Mouse (Mus musculus) embryonic facial prominence, embryonic 12.5 days (tissue): ENCODE data around the gene Rxfp1. TPM values are rescaled to one million over a fixed set of nuclear protein-coding genes. Genes with fewer than 3 reads are reported as not detected.
"Not testable (repeated sequence)": the region's sequence is repeated elsewhere in the genome, so short reads cannot be mapped to it uniquely, and the experiment has no call there.

Source experiments
- ATAC-seq: fragments of 200-750 bp; cut with Nextera tagmentation; 2 replicates; pipeline ENCODE4 v1.8.0; 2017; ENCODE audit not compliant: insufficient number of reproducible peaks, insufficient read depth, low FRiP score, low TSS enrichment
- H3K27ac ChIP-seq: fragments of 300-500 bp; sonication (generic); 2 replicates; pipeline ENCODE4 v1.5.1; 2016; ENCODE audit warnings: mild to moderate bottlenecking
- H3K27me3 ChIP-seq: fragments of 300-500 bp; sonication (generic); 2 replicates; pipeline ENCODE4 v1.6.1; 2016; ENCODE audit warnings: mild to moderate bottlenecking, moderate library complexity
- H3K36me3 ChIP-seq: fragments of 300-500 bp; sonication (generic); 2 replicates; pipeline ENCODE4 v1.6.1; 2016; ENCODE audit warnings: mild to moderate bottlenecking
- H3K4me1 ChIP-seq: fragments of 300-500 bp; sonication (generic); 2 replicates; pipeline ENCODE4 v1.6.1; 2016
- H3K4me2 ChIP-seq: fragments of 300-500 bp; sonication (generic); replicated peaks from 2 replicates; pipeline ENCODE4 v1.6.1; 2016; ENCODE audit warnings: mild to moderate bottlenecking, moderate library complexity
- H3K4me3 ChIP-seq: fragments of 300-500 bp; sonication (generic); 2 replicates; pipeline ENCODE4 v1.5.1; 2016; ENCODE audit warnings: mild to moderate bottlenecking
- H3K9ac ChIP-seq: fragments of 300-500 bp; sonication (generic); 2 replicates; pipeline ENCODE4 v1.6.1; 2016; ENCODE audit warnings: mild to moderate bottlenecking, moderate library complexity
- H3K9me3 ChIP-seq: fragments of 300-500 bp; sonication (generic); 2 replicates; pipeline ENCODE4 v1.6.1; 2016; ENCODE audit warnings: mild to moderate bottlenecking, moderate library complexity
- WGBS: fragments of 180-500 bp; shearing (Covaris S2); methylation state at CpG from one replicate; pipeline ENCODE4 v1.1.7; 2016; 5-methylcytosine and 5-hydroxymethylcytosine counted together
- polyA plus RNA-seq: library from polyadenylated mRNA; unstranded; fragments of >200 nt; fragmentation: Nextera tagmentation; extraction: Ambion mirVana; gene quantifications from 2 replicates; pipeline ENCODE4 v1.2.1, GENCODE M21; 2016

Rxfp1 gene
- polyA plus RNA-seq, 1 experiment from 2014 or later: 0.67 TPM

DNA sequence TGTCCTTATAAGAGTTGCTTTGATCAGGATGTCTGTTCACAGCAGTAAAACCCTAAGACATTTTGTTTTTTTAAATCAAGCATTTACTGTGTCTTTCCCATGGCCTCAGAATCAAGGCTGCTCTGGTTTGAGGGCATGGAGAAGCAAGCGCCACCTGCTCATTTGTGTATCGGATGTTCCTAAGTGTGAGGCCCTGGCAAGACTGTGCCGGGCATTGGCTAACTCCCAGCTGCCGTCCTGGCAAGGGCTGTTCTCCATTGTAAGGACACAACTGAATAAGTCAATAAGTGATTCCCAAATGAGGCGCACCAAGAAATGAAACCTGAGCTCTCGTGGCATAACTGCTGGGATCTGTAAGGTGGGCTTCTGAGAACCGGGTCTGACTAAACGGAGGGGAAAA lies 31.2 kb downstream of the Rxfp1 start:
- Histone ChIP-seq H3K9ac (no peak overlapping the region), H3K4me3 (no peak overlapping the region), H3K27me3 (no peaks in the 10 kb centered on the region), H3K9me3 (no peaks in the 10 kb centered on the region), H3K27ac (no peak overlapping the region), H3K36me3 (no peaks in the 10 kb centered on the region), H3K4me2 (no peak overlapping the region), H3K4me1 (no peaks in the 10 kb centered on the region)
- WGBS: 83% methylated on average over 8 of the region's 8 CpGs
- no peak for ATAC-seq

DNA sequence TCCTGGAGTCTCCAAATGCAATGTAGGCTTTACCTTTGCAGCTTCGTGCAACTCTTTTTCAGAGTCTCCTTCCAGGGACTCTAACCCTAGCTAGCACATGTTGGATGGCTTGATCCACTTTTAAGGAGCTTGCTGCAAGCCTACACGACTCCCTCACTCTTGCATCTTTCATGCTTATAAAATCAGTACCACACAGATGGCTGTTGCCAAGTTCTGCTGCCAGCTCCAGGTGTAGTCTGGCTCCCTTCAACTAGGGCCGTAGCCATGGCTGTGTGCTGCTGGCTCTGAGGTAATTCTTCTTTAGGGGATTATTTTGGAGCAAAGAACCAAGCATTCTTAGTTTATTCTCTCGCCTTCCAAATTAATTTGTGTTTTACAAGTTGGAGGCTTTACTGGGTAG lies 34.5 kb downstream of the Rxfp1 start:
- H3K4me2 ChIP-seq: no peak overlapping the region
- H3K9ac ChIP-seq: no peak overlapping the region
- H3K9me3 ChIP-seq: no peaks in the 10 kb centered on the region
- H3K27me3 ChIP-seq: no peaks in the 10 kb centered on the region
- ATAC-seq: no peak
- no peak overlapping the region for H3K27ac ChIP-seq
- no peaks in the 10 kb centered on the region for H3K36me3 ChIP-seq
- H3K4me3 ChIP-seq: no peak overlapping the region
- H3K4me1 ChIP-seq: no peaks in the 10 kb centered on the region
- WGBS: 89% methylated on average over 4 of the region's 4 CpGs

DNA sequence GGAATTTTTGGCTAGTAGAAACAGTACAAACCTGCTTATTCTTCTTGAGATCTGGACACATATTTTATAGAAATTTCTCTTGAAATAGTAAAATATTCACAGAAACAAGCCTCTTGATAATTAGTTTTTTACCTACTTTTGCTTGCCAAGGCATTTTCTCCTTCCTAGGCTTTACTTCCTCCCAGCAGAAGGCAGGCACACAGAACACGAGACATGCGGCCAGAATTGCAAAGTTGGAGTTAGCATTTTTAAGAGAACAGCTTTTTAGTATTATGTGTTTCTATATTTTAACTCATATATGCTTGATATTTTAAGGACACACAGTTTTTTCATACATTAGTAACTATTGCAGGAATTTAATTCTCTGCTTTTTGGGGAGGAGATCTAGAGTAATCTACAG lies 45.7 kb downstream of the Rxfp1 start:
- no peak overlapping the region for H3K9ac ChIP-seq
- WGBS: 93% methylated on average over 2 of the region's 2 CpGs

DNA sequence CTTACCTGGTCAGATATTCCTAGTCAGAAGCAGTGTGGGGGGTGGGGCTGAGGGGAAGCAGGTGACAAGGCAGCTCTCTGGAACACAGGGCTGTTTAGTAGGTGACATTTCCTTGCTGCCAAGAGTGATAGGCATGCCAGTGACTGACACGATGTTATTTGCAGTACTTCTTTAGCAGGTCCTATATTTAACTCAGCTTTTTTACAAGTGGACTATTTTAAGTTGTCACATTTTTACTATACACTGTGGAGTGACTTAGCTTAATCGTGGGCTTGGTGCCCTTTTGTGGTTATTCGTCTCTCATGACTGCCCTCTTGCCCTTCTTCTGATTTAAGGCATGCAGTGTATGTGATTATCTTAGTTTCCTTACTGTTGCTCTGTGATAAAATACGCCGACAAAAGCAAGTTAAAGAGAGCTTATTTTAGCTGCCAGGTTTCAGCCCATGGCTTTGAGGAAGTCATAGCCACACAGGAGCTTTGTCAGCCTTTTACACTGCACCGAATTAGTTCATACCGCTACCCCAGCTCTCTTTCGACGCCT lies 47.5 kb downstream of the Rxfp1 start:
- WGBS: 84% methylated on average over 9 of the region's 9 CpGs
- Histone ChIP-seq H3K4me1 (no peaks in the 10 kb centered on the region), H3K4me3 (no peak overlapping the region), H3K36me3 (no peaks in the 10 kb centered on the region), H3K27ac (no peak overlapping the region), H3K9me3 (no peaks in the 10 kb centered on the region), H3K4me2 (no peak overlapping the region), H3K27me3 (no peaks in the 10 kb centered on the region), H3K9ac (no peak overlapping the region)
- no peak for ATAC-seq

More for the DNA sequence above, 45.7 kb downstream of the Rxfp1 start:
- Histone ChIP-seq H3K27ac (no peak overlapping the region), H3K9me3 (no peaks in the 10 kb centered on the region), H3K4me2 (no peak overlapping the region), H3K4me1 (no peaks in the 10 kb centered on the region), H3K4me3 (no peak overlapping the region), H3K27me3 (no peaks in the 10 kb centered on the region), H3K36me3 (no peaks in the 10 kb centered on the region)
- no peak for ATAC-seq

DNA sequence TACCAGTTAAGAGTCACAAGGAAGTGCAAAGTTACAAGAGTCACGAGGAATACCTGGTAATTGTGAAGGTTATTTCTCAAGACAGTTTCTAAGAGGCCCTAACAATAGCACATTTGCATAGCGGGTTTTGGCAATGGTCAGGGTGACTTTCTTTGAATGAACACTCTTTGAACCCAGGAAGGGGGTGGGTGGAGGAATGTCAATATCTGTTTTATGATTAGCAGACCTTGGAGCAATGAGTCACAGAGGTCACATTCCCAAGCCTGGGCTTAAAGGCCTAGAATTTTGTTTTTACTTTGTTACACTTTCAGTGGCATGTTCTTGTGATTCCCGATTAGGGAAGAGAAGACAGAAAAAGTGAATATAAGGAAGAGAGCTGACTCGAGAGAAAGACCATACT lies 49.6 kb downstream of the Rxfp1 start:
- WGBS: 77% methylated on average over 4 of the region's 4 CpGs
- H3K36me3 ChIP-seq, H3K4me3 ChIP-seq, H3K4me2 ChIP-seq, ATAC-seq, H3K9me3 ChIP-seq, H3K27me3 ChIP-seq, H3K27ac ChIP-seq, H3K9ac ChIP-seq, H3K4me1 ChIP-seq: not testable (repeated sequence)

DNA sequence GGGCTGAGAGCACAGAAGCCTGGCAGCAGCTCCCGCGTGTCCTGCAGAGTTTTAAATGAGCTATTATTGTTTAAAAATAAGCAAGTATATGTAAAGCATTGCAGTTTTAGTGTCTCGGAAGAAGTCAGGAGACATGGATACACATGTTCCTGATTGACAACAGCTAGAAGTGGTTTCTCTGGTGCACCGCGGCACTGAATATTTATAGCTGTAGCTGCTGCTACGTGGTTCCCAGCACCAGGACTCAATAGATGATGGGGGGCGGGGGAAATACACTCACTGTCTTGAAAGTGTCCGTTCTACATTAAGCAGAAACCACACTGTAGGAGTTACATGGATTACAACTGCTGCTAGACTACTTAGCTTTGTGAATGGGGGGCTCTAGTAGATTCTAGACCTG lies 54.2 kb downstream of the Rxfp1 start:
- no peak for ATAC-seq
- no peaks in the 10 kb centered on the region for H3K27me3 ChIP-seq
- H3K36me3 ChIP-seq: no peaks in the 10 kb centered on the region
- H3K4me1 ChIP-seq: no peaks in the 10 kb centered on the region
- no peak overlapping the region for H3K4me2 ChIP-seq
- no peak overlapping the region for H3K4me3 ChIP-seq
- no peak overlapping the region for H3K27ac ChIP-seq
- H3K9me3 ChIP-seq: no peaks in the 10 kb centered on the region
- 77% methylated on average over 8 of the region's 8 CpGs for WGBS
- no peak overlapping the region for H3K9ac ChIP-seq

DNA sequence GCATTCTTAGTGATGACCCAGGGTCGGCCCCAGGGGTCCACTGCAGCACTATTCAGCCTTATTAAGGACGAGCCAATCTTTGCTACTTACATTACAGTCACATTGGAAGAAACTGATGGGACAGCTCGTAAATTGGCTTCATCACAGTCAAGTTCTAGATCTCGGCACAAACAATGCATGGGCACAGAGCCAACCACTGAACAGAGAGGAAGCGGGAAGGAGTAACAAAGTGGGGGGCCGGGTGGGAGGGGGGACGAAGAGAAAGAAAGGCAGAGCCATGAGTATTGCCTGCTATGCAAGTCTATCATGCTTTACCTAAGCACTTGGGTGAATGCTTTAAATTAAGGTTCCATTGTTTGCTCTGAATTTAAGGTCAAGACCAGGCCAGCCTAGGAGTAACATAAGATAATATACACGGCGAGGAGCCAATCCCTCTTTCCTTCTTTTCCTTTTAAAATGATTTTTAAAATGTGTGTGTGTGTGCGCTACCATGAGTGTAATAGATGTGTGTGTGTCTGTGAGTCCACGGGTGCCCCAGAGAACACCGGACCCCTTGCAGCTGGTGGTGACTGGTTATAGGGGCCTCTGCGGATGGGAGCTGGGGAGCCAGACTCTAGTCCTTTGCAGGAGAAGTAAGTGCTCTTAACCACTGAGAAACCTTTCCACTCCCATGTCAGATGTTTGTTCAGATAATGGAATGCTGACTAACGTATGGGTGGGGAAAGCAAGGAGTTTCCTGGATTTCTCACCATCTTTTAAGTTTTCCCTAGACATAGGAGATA lies 55.1 kb downstream of the Rxfp1 start:
- Histone ChIP-seq H3K4me3 (no peak overlapping the region), H3K9me3 (no peaks in the 10 kb centered on the region), H3K4me2 (no peak overlapping the region), H3K9ac (no peak overlapping the region), H3K36me3 (no peaks in the 10 kb centered on the region), H3K27ac (no peak overlapping the region), H3K4me1 (no peaks in the 10 kb centered on the region), H3K27me3 (no peaks in the 10 kb centered on the region)
- no peak for ATAC-seq
- 66% methylated on average over 14 of the region's 14 CpGs for WGBS

DNA sequence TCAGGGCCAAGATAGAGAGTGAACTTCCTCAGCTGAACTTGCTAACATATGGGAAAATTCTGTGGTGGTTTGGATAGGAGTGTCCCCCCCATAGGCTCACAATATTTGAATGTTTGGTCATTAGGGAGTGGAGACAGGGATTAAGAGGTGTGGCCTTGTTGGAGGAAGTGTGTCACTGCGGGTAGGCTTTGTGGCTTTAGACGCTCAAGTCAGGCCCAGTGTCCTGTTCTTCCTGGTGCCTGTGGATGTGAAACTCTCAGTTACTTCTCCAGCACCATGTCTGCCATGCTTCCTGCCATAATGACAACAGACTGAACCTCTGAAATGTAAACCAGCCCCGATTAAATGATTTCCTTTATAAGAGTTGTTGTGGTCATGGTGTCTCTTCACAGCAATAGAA lies 61.3 kb downstream of the Rxfp1 start:
- Histone ChIP-seq H3K9ac (no peak overlapping the region), H3K9me3 (no peaks in the 10 kb centered on the region), H3K27ac (no peak overlapping the region), H3K27me3 (no peaks in the 10 kb centered on the region), H3K36me3 (no peaks in the 10 kb centered on the region), H3K4me2 (no peak overlapping the region), H3K4me1 (no peaks in the 10 kb centered on the region), H3K4me3 (no peak overlapping the region)
- ATAC-seq: no peak
- WGBS: 88% methylated on average over 3 of the region's 3 CpGs

DNA sequence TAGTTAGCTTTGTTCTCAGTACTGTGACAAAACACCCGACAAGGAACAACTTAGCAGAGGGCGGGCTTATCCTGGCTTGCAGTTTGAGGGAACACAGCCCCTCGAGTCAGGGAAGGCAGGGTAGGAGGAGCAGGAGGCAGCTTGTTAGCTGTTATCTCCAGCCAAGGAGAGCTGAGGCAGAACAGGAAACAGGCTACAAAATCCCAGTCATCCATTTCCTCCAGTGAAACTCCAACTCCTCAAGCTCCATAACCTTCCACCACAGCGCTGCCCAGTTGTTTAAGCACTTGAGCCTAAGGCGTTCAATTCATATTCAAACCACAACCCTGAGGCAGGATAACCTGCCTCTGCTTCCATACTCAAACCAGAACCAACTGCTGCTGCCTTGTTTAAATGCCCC lies 63.0 kb downstream of the Rxfp1 start:
- no peak overlapping the region for H3K27ac ChIP-seq
- ATAC-seq: no peak
- no peaks in the 10 kb centered on the region for H3K36me3 ChIP-seq
- H3K4me2 ChIP-seq: no peak overlapping the region
- WGBS: 82% methylated on average over 5 of the region's 5 CpGs
- no peaks in the 10 kb centered on the region for H3K27me3 ChIP-seq
- H3K4me3 ChIP-seq: no peak overlapping the region
- H3K4me1 ChIP-seq: no peaks in the 10 kb centered on the region
- H3K9me3 ChIP-seq: no peaks in the 10 kb centered on the region
- H3K9ac ChIP-seq: no peak overlapping the region

DNA sequence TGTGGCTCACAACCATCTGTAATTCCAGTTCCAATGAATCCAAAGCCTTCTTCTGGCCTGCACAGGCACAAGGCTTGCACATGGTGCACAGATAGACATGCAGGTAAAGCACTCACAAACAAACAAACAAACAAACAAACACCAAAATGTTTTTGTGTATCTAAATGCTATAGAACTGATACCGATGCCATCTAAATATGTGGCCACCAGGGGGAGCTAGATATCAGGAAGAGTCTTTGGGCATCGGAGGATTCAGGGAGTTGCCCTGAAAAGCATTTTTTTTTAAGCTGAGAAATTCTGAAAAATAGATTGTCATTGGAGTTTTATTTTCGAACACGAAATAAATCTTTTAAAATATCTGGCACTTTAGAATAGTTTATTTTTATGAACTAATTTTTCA lies 64.6 kb downstream of the Rxfp1 start:
- no peak overlapping the region for H3K9ac ChIP-seq
- H3K9me3 ChIP-seq: no peaks in the 10 kb centered on the region
- H3K4me1 ChIP-seq: no peaks in the 10 kb centered on the region
- H3K27ac ChIP-seq: no peak overlapping the region
- H3K4me3 ChIP-seq: no peak overlapping the region
- no peak for ATAC-seq
- WGBS: 14% methylated on average over 4 of the region's 4 CpGs
- H3K27me3 ChIP-seq: no peaks in the 10 kb centered on the region
- no peaks in the 10 kb centered on the region for H3K36me3 ChIP-seq
- no peak overlapping the region for H3K4me2 ChIP-seq

DNA sequence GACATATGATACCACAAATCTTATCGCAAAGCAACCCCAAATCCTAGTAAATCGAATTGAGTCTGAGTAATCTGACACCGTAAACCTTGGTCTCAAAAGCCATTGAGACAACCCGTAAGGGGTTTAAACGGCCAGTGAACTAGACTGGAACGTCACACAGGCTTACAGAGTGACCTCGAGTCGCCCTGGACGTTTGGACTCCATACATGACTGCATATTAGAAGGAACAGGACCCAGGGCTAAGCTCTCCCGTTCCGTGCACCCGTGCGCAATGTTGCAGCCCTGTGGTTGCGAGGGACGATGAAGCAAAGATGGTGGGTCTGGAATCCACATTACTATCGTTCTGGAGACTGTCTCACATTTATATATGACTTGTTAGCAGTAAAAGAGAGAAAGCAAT lies 65.5 kb downstream of the Rxfp1 start:
- WGBS: 59% methylated on average over 16 of the region's 16 CpGs
- ATAC-seq: no peak
- no peak overlapping the region for H3K27ac ChIP-seq

DNA sequence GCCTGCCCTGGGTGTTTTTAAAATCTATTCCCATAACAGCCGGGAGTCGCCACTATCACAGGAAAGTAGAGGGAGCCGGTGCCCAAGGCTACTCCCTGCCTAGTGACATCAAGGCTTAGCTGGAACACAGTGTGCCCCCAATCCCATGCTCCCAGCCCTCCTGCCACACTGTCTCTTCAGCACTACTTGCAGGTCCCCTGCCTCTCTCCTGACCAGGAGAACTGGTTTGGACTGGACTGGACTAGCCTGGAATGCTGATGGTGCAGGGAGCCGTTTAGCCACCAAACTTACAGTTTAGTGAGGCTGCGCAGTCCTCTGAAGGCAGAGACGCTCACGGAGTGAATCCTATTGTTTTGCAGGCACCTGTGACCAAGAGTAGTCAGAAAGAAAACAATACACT lies 67.1 kb downstream of the Rxfp1 start:
- Histone ChIP-seq H3K4me1 (no peaks in the 10 kb centered on the region), H3K4me2 (no peak overlapping the region), H3K9me3 (no peaks in the 10 kb centered on the region), H3K36me3 (no peaks in the 10 kb centered on the region), H3K27ac (no peak overlapping the region), H3K4me3 (no peak overlapping the region), H3K9ac (no peak overlapping the region), H3K27me3 (no peaks in the 10 kb centered on the region)
- WGBS: 74% methylated on average over 7 of the region's 7 CpGs
- no peak for ATAC-seq

More for the DNA sequence above, 65.5 kb downstream of the Rxfp1 start:
- no peak overlapping the region for H3K9ac ChIP-seq
- H3K27me3 ChIP-seq: no peaks in the 10 kb centered on the region
- no peak overlapping the region for H3K4me2 ChIP-seq
- H3K36me3 ChIP-seq: no peaks in the 10 kb centered on the region
- no peaks in the 10 kb centered on the region for H3K4me1 ChIP-seq
- no peak overlapping the region for H3K4me3 ChIP-seq
- no peaks in the 10 kb centered on the region for H3K9me3 ChIP-seq
